Mouse (Mus musculus) myocyte (in vitro differentiated cells): ENCODE data around the gene Rbfox1.

Experiments
- CEBPB ChIP-seq: IDR thresholded peaks from 2 replicates; pipeline ENCODE4 v1.6.1; 2011; ENCODE audit warnings: mild to moderate bottlenecking, moderate library complexity; ENCODE audit not compliant: poor library complexity, insufficient read depth, severe bottlenecking
- E2F4 ChIP-seq: IDR thresholded peaks from one replicate; pipeline ENCODE4 v1.6.1; 2011; ENCODE audit warnings: mild to moderate bottlenecking, control low read depth, moderate library complexity; ENCODE audit not compliant: insufficient read depth
- MAX ChIP-seq: IDR thresholded peaks from one replicate; pipeline ENCODE4 v1.6.1; 2011; ENCODE audit warnings: low read depth, mild to moderate bottlenecking, control low read depth
- MYOD1 ChIP-seq, 3 experiments: IDR thresholded peaks; one replicate each; pipeline ENCODE4 v1.6.1; 2011; ENCODE audit warnings: control low read depth in 2 of 3, low read depth in 2 of 3, mild to moderate bottlenecking in 2 of 3, moderate library complexity in 1 of 3; ENCODE audit not compliant: insufficient read length in 2 of 3, control insufficient read depth in 1 of 3
- MYOG ChIP-seq, 3 experiments: IDR thresholded peaks; one replicate each; pipeline ENCODE4 v1.6.1; 2011; ENCODE audit warnings: control low read depth in 2 of 3, low read depth in 2 of 3, mild to moderate bottlenecking in 2 of 3; ENCODE audit not compliant: insufficient read length in 2 of 3, control insufficient read depth in 1 of 3, insufficient read depth in 1 of 3
- POLR2A ChIP-seq: IDR thresholded peaks from one replicate; pipeline ENCODE4 v1.6.1; 2011; ENCODE audit warnings: low read depth, mild to moderate bottlenecking, control low read depth, moderate library complexity; ENCODE audit not compliant: insufficient read length
- POLR2AphosphoS2 ChIP-seq: IDR thresholded peaks from one replicate; pipeline ENCODE4 v1.6.1; 2011; ENCODE audit warnings: low read depth, control low read depth; ENCODE audit not compliant: insufficient read length
- REST ChIP-seq: IDR thresholded peaks from one replicate; pipeline ENCODE4 v1.6.1; 2011; ENCODE audit warnings: mild to moderate bottlenecking, control low read depth, moderate library complexity; ENCODE audit not compliant: insufficient read depth, insufficient read length
- SRF ChIP-seq: IDR thresholded peaks from one replicate; pipeline ENCODE4 v1.6.1; 2011; ENCODE audit warnings: low read depth; ENCODE audit not compliant: control insufficient read depth, insufficient read length
- TCF12 ChIP-seq: IDR thresholded peaks from one replicate; pipeline ENCODE4 v1.6.1; 2011; ENCODE audit warnings: mild to moderate bottlenecking, control low read depth; ENCODE audit not compliant: poor library complexity, insufficient read depth, severe bottlenecking
- TCF3 ChIP-seq: IDR thresholded peaks from one replicate; pipeline ENCODE4 v1.6.1; 2011; ENCODE audit warnings: low read depth, control low read depth; ENCODE audit not compliant: insufficient read length
- USF1 ChIP-seq: IDR thresholded peaks from one replicate; pipeline ENCODE4 v1.6.1; 2011; ENCODE audit warnings: low read depth, mild to moderate bottlenecking, control low read depth, moderate library complexity

GRCm38 (mm10) chr16:7038639-7039260 lies 1153.6 kb downstream of the Rbfox1 start:
- TF ChIP-seq POLR2A = no peak
- TF ChIP-seq TCF12 = no peak
- TF ChIP-seq E2F4 = no peak
- TF ChIP-seq MYOD1 (IDR thresholded peaks at IDR 0.05; ENCODE audit: control insufficient read depth in 1 of 3, insufficient read length in 2 of 3, low read depth in 2 of 3) = no peak
- TF ChIP-seq MAX = no peak
- no peak for TF ChIP-seq POLR2AphosphoS2
- no peak for TF ChIP-seq USF1
- TF ChIP-seq REST = no peak
- TF ChIP-seq TCF3 = no peak
- no peak for TF ChIP-seq CEBPB
- TF ChIP-seq MYOG (IDR thresholded peaks at IDR 0.05; ENCODE audit: control insufficient read depth in 1 of 3, insufficient read depth in 1 of 3, insufficient read length in 2 of 3, low read depth in 2 of 3) = no peak
- TF ChIP-seq SRF = no peak
